Comparison of ENCODE assay signal across 11 mouse cellular contexts in genomic region chr2:35731671-35732449, GRCm38 (mm10).
DNase-seq lines count a peak whose midpoint lies in the region; ATAC-seq and TF ChIP-seq lines count a peak whose summit lies in the region.
"Had no signal": no experiment of that assay in that cellular context is flagged by ENCODE, and none has a peak within 500 bp of the region (broad histone marks: within the 10 kb centered on the region; RNA-seq: fewer than 3 reads in every experiment).

No protein-coding gene starts in this region.

- H3K4me3 ChIP-seq in layer of hippocampus, adult 2 months: no peak overlapping the region
- H3K4me3 ChIP-seq in MEL (ENCODE audit: control insufficient read depth in 1 of 2, insufficient read depth in 1 of 2, low read depth in 2 of 2, low read length in 2 of 2): peak overlapping the region; percentile 48 to 54; a peak in 3 of 4 replicates
- no peak overlapping the region for H3K4me3 ChIP-seq in forebrain, postnatal 0 days (ENCODE audit: low read depth, low read length)
- H3K4me3 ChIP-seq in neural tube, embryonic 12.5 days: no peak overlapping the region

- DNase-seq in layer of hippocampus, adult 2 months (ENCODE audit: low spot score in 2 of 2): no peak
- DNase-seq in layer of hippocampus, adult 8-10 months (ENCODE audit: low spot score in 2 of 2): no peak
- peak; percentile 90 for DNase-seq in MEL (ENCODE audit: low read depth, low spot score)
- DNase-seq in forebrain, postnatal 0 days: no peak
- no peak for DNase-seq in right cerebral cortex, adult 2 months (ENCODE audit: low spot score in 2 of 2)
- no peak for DNase-seq in cerebellum, adult 9-10 months
- no peak for DNase-seq in right cerebral cortex, postnatal 4 days
- DNase-seq: cerebellum, postnatal 36 days; gastrocnemius, postnatal 25 days; kidney, adult 18-20 months had no signal

- TF ChIP-seq CTCF in layer of hippocampus, adult 2 months (conservative IDR thresholded peaks at IDR 0.05): no peak
- no peak for TF ChIP-seq CTCF in MEL (IDR thresholded peaks at IDR 0.05 in 2 of 3, conservative IDR thresholded peaks at IDR 0.05 in 1 of 3; ENCODE audit: control insufficient read depth in 1 of 3, insufficient read depth in 1 of 3, low read depth in 2 of 3, low read length in 3 of 3, poor library complexity in 1 of 3, severe bottlenecking in 1 of 3)
- no peak for TF ChIP-seq CTCF in forebrain, postnatal 0 days (IDR thresholded peaks at IDR 0.05; ENCODE audit: low read depth)

- peak overlapping the region; percentile 53 for H3K9ac ChIP-seq in MEL (ENCODE audit: control insufficient read depth, low read depth, low read length, poor library complexity, severe bottlenecking)
- H3K9ac ChIP-seq in forebrain, postnatal 0 days: no peak overlapping the region
- no peak overlapping the region for H3K9ac ChIP-seq in neural tube, embryonic 12.5 days

- H3K27me3 ChIP-seq in MEL (ENCODE audit: control insufficient read depth in 1 of 2, insufficient read depth in 2 of 2, low read length in 2 of 2): no peaks in the 10 kb centered on the region
- H3K27me3 ChIP-seq in forebrain, postnatal 0 days (ENCODE audit: insufficient read depth, low read length): no peaks in the 10 kb centered on the region
- no peaks in the 10 kb centered on the region for H3K27me3 ChIP-seq in neural tube, embryonic 12.5 days (replicated peaks)

- H3K27ac ChIP-seq in layer of hippocampus, adult 2 months: 0 out of 2 replicates have a peak overlapping the region, but pooled peaks have one; percentile 14
- peak overlapping the region; percentile 89 for H3K27ac ChIP-seq in MEL (ENCODE audit: control insufficient read depth, low read depth, low read length)
- no peak overlapping the region; the same call in 1 of the 2 replicates for H3K27ac ChIP-seq in forebrain, postnatal 0 days (ENCODE audit: low read depth, low read length)
- no peak overlapping the region for H3K27ac ChIP-seq in neural tube, embryonic 12.5 days

- peak; percentile 47 to 68; a peak in 2 of 4 replicates for TF ChIP-seq EP300 in MEL (IDR thresholded peaks at IDR 0.05; ENCODE audit: low read depth in 1 of 2, low read length in 2 of 2)

- H3K9me3 ChIP-seq in MEL (replicated peaks; ENCODE audit: insufficient read depth, low read length): no peaks in the 10 kb centered on the region
- H3K9me3 ChIP-seq in forebrain, postnatal 0 days (ENCODE audit: low read length): no peaks in the 10 kb centered on the region
- 0 out of 2 replicates have a peak, but pooled peaks cover 3% of the 10 kb centered on the region for H3K9me3 ChIP-seq in neural tube, embryonic 12.5 days

- H3K4me2 ChIP-seq in forebrain, postnatal 0 days (ENCODE audit: low read depth): no peak overlapping the region
- H3K4me2 ChIP-seq in neural tube, embryonic 12.5 days (replicated peaks): no peak overlapping the region

- TF ChIP-seq RAD21 in MEL (IDR thresholded peaks at IDR 0.05; ENCODE audit: low read depth, low read length): no peak

- peak; percentile 44 for ATAC-seq in forebrain, postnatal 0 days
- ATAC-seq in neural tube, embryonic 12.5 days (ENCODE audit: low FRiP score, low read depth): peak; percentile 23; the same call in 1 of the 2 replicates

- 53% methylated on average over 18 of the region's 18 CpGs for WGBS in forebrain, postnatal 0 days
- WGBS in neural tube, embryonic 12.5 days: 74% methylated on average over 18 of the region's 18 CpGs

- H3K36me3 ChIP-seq in MEL (ENCODE audit: control insufficient read depth in 1 of 2, insufficient read depth in 2 of 2, low read length in 2 of 2): peaks cover 0 to 4% of the 10 kb centered on the region in 2 experiments; a peak in 2 of 4 replicates
- H3K36me3 ChIP-seq in forebrain, postnatal 0 days (ENCODE audit: insufficient read depth): peaks cover 25% of the 10 kb centered on the region
- H3K36me3 ChIP-seq in neural tube, embryonic 12.5 days: peaks cover 27% of the 10 kb centered on the region

- peaks cover 2 to 9% of the 10 kb centered on the region in 2 experiments for H3K4me1 ChIP-seq in MEL (ENCODE audit: control insufficient read depth in 1 of 2, insufficient read depth in 2 of 2, low read length in 2 of 2)
- no peaks in the 10 kb centered on the region; the same call in 1 of the 2 replicates for H3K4me1 ChIP-seq in forebrain, postnatal 0 days (ENCODE audit: insufficient read depth)
- H3K4me1 ChIP-seq in neural tube, embryonic 12.5 days: peaks cover 23% of the 10 kb centered on the region

- H3K79me2 ChIP-seq in MEL (ENCODE audit: control insufficient read depth, insufficient read depth, low read length, poor library complexity): no peaks in the 10 kb centered on the region

- TF ChIP-seq POLR2A in MEL (IDR thresholded peaks at IDR 0.05; ENCODE audit: control insufficient read depth in 1 of 2, insufficient read depth in 1 of 2, low read depth in 1 of 2, low read length in 2 of 2, poor library complexity in 1 of 2): no peak; a peak in 1 of 4 replicates

TF ChIP-seq in MEL, 35 proteins besides CTCF, POLR2A, EP300 and RAD21:
- TF ChIP-seq NELFE (IDR thresholded peaks at IDR 0.05; ENCODE audit: low read depth, low read length) (no peak), MXI1 (IDR thresholded peaks at IDR 0.05; ENCODE audit: low read depth, low read length) (peak; percentile 36; the same call in 1 of the 2 replicates), MAFK (IDR thresholded peaks at IDR 0.05; ENCODE audit: borderline replicate concordance, low read depth, low read length) (no peak), TCF12 (IDR thresholded peaks at IDR 0.05; ENCODE audit: low read depth, low read length) (peak; percentile 22; the same call in 1 of the 2 replicates), USF2 (IDR thresholded peaks at IDR 0.05; ENCODE audit: borderline replicate concordance in 1 of 2, insufficient read depth in 1 of 2, low read depth in 1 of 2, low read length in 2 of 2) (no peak), MAZ (IDR thresholded peaks at IDR 0.05; ENCODE audit: low read depth, low read length) (no peak), MAX (IDR thresholded peaks at IDR 0.05; ENCODE audit: low read length) (peak; percentile 88), BHLHE40 (IDR thresholded peaks at IDR 0.05; ENCODE audit: borderline replicate concordance, low read depth, low read length) (0 out of 2 replicates have a peak, but pooled peaks have one; percentile 29), POLR2AphosphoS2 (IDR thresholded peaks at IDR 0.05; ENCODE audit: low read length) (peak; percentile 26; the same call in 1 of the 2 replicates), ELF1 (IDR thresholded peaks at IDR 0.05; ENCODE audit: low read depth, low read length) (no peak), ZMIZ1 (IDR thresholded peaks at IDR 0.05; ENCODE audit: low read depth, low read length) (no peak), ZC3H11A (IDR thresholded peaks at IDR 0.05; ENCODE audit: low read depth, low read length) (no peak), ZNF384 (IDR thresholded peaks at IDR 0.05; ENCODE audit: low read depth, low read length) (peak; percentile 90), MYB (IDR thresholded peaks at IDR 0.05; ENCODE audit: low read depth, low read length) (no peak), USF1 (IDR thresholded peaks at IDR 0.05; ENCODE audit: low read depth, low read length) (peak; percentile 56), SMC3 (IDR thresholded peaks at IDR 0.05; ENCODE audit: low read depth, low read length) (peak; percentile 12; the same call in 1 of the 2 replicates), SIN3A (IDR thresholded peaks at IDR 0.05; ENCODE audit: low read length) (peak; percentile 40), ZKSCAN1 (IDR thresholded peaks at IDR 0.05; ENCODE audit: low read depth, low read length) (no peak), MEF2A (IDR thresholded peaks at IDR 0.05; ENCODE audit: extremely low read depth, insufficient replicate concordance, low read depth, low read length, poor library complexity, severe bottlenecking) (no peak), KAT2A (conservative IDR thresholded peaks at IDR 0.05; ENCODE audit: low read depth, low read length) (no peak), RCOR1 (IDR thresholded peaks at IDR 0.05; ENCODE audit: low read depth, low read length) (no peak), GATA1 (IDR thresholded peaks at IDR 0.05; ENCODE audit: low read depth, low read length) (peak; percentile 87), MYC (IDR thresholded peaks at IDR 0.05; ENCODE audit: low read depth, low read length) (peak; percentile 90), ETS1 (IDR thresholded peaks at IDR 0.05; ENCODE audit: low read depth, low read length) (peak; percentile 70), TBP (IDR thresholded peaks at IDR 0.05; ENCODE audit: low read depth, low read length) (peak; percentile 55; the same call in 1 of the 2 replicates)
TF ChIP-seq in MEL: peak in this region for 13.

Comparison
In these comparisons a context has a peak if more than half of its experiments do, and no peak if none do; other contexts are left out.
1. H3K27ac ChIP-seq: peak in layer of hippocampus, adult 2 months (single experiment) and MEL (single experiment); none in forebrain, postnatal 0 days (single experiment) and neural tube, embryonic 12.5 days (single experiment).
2. H3K4me3 ChIP-seq: peak in MEL (2 of 2); none in layer of hippocampus, adult 2 months (single experiment), forebrain, postnatal 0 days (single experiment) and neural tube, embryonic 12.5 days (single experiment).